Mouse (Mus musculus) neural tube, embryonic 11.5 days (tissue): Measurements from ENCODE around the gene Rorc. TPM values are rescaled to one million over a fixed set of nuclear protein-coding genes. Genes with fewer than 3 reads are reported as not detected.

Experiments used
- ATAC-seq: fragments of 200-750 bp; cut with Nextera tagmentation; 2 replicates; pipeline ENCODE4 v1.8.0; 2017; ENCODE audit warnings: moderate number of reproducible peaks, mild to moderate bottlenecking, moderate TSS enrichment, moderate library complexity; ENCODE audit not compliant: insufficient read depth, low FRiP score, low TSS enrichment
- DNase-seq: peaks from one replicate; pipeline ENCODE4 v3.0.0-alpha.2; 2015; ENCODE audit warnings: low spot score
- H3K27ac ChIP-seq: fragments of 300-500 bp; sonication (generic); 2 replicates; pipeline ENCODE4 v1.5.1; 2014; ENCODE audit warnings: low read depth, mild to moderate bottlenecking, low read length
- H3K27me3 ChIP-seq: fragments of 300-500 bp; sonication (generic); 2 replicates; pipeline ENCODE4 v1.6.1; 2014; ENCODE audit warnings: mild to moderate bottlenecking, low read length, mixed read lengths; ENCODE audit not compliant: control insufficient read depth, insufficient read depth
- H3K36me3 ChIP-seq: fragments of 300-500 bp; sonication (generic); 2 replicates; pipeline ENCODE4 v1.6.1; 2014; ENCODE audit warnings: mild to moderate bottlenecking, low read length, moderate library complexity, mixed read lengths; ENCODE audit not compliant: control insufficient read depth, insufficient read depth
- H3K4me1 ChIP-seq: fragments of 300-500 bp; sonication (generic); 2 replicates; pipeline ENCODE4 v1.6.1; 2014; ENCODE audit warnings: low read length, mixed read lengths; ENCODE audit not compliant: control insufficient read depth, insufficient read depth
- H3K4me2 ChIP-seq: fragments of 300-500 bp; sonication (generic); 2 replicates; pipeline ENCODE4 v1.6.1; 2014; ENCODE audit warnings: low read depth, mild to moderate bottlenecking, moderate library complexity
- H3K4me3 ChIP-seq: fragments of 300-500 bp; sonication (generic); 2 replicates; pipeline ENCODE4 v1.5.1; 2014; ENCODE audit warnings: low read depth, low read length
- H3K9ac ChIP-seq: fragments of 300-500 bp; sonication (generic); 2 replicates; pipeline ENCODE4 v1.6.1; 2014; ENCODE audit warnings: mild to moderate bottlenecking, low read length
- H3K9me3 ChIP-seq: fragments of 300-500 bp; sonication (generic); 2 replicates; pipeline ENCODE4 v1.6.1; 2016; ENCODE audit warnings: low read length; ENCODE audit not compliant: control insufficient read depth
- WGBS: fragments of 180-500 bp; shearing (Covaris S2); extraction: QIAGEN DNeasy Blood & Tissue Kit; methylation state at CpG from one replicate; pipeline ENCODE4 v1.1.7; 2014; 5-methylcytosine and 5-hydroxymethylcytosine counted together
- polyA plus RNA-seq: library from polyadenylated mRNA; unstranded; fragments of >200 nt; fragmentation: Nextera tagmentation; extraction: Ambion mirVana; gene quantifications from 2 replicates; pipeline ENCODE4 v1.2.1, GENCODE M21; 2014

Rorc gene
- polyA plus RNA-seq, 1 experiment from 2014 or later, result not detected

DNA sequence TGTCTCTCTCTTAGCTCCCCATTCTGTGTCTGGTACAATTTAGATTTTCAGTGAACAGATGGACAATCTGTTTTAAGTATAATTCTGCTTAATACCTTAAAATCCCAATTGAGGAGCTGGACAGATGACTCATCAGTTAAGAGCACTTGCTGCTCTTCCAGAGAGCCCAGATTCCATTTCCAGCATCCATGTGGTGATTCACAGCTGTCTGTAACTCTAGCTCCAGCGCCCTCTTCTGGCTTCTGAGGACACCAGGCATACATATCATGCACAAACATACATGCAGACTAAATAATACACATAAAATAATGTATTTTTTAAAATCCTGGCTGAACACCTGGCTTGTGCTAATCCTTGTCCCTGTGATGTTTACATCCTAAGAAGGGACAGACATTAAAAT, 11.8 kb upstream of the Rorc start:
- ATAC-seq, result no peak
- H3K36me3 ChIP-seq, result no peaks in the 10 kb centered on the region
- DNase-seq, result no peak
- peaks cover 3% of the 10 kb centered on the region; the same call in 1 of the 2 replicates for H3K4me1 ChIP-seq
- H3K9ac ChIP-seq, result no peak overlapping the region
- H3K9me3 ChIP-seq, result no peaks in the 10 kb centered on the region
- no peak overlapping the region for H3K27ac ChIP-seq
- peaks cover 14% of the 10 kb centered on the region for H3K27me3 ChIP-seq
- WGBS, result 5% methylated on average over 1 of the region's 1 CpGs
- no peak overlapping the region for H3K4me2 ChIP-seq
- H3K4me3 ChIP-seq, result no peak overlapping the region

DNA sequence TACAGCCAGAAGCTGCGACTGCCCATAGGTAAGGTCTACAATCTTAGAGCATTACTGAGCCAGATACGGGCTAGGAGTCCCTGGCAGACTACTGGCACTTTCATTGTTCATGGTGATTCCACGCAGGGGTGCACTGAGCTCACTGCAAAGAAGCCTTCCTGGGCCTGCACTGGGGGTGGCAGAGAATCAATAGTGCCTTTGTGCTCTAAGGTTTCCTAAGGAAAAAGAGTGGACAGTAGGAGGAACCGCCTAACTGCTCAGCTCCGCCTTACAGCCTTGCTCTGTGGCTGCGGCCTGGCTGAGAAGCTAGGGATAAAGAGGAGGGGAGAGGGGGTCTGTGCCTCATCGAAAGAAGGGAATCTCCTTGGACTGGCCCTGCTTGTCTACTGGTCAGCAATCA, 10.5 kb upstream of the Rorc start, which contains the start of gene C2cd4d:
Gene C2cd4d, plus strand, starts transcription at position 301 of the 400 bp plus-strand sequence.
- peak within 1 kb of the TSS; percentile 83 for H3K4me2 ChIP-seq
- no peaks in the 10 kb centered on the region for H3K36me3 ChIP-seq
- no peak within 1 kb of the TSS for H3K27ac ChIP-seq
- H3K4me1 ChIP-seq, result peaks cover 3% of the 10 kb centered on the region; the same call in 1 of the 2 replicates
- WGBS, result 49% methylated on average over 7 of the region's 7 CpGs
- ATAC-seq, result no peak
- DNase-seq, result no peak
- H3K9me3 ChIP-seq, result no peaks in the 10 kb centered on the region
- H3K4me3 ChIP-seq, result peak within 1 kb of the TSS; percentile 52
- peaks cover 17% of the 10 kb centered on the region for H3K27me3 ChIP-seq
- H3K9ac ChIP-seq, result peak within 1 kb of the TSS; percentile 82

DNA sequence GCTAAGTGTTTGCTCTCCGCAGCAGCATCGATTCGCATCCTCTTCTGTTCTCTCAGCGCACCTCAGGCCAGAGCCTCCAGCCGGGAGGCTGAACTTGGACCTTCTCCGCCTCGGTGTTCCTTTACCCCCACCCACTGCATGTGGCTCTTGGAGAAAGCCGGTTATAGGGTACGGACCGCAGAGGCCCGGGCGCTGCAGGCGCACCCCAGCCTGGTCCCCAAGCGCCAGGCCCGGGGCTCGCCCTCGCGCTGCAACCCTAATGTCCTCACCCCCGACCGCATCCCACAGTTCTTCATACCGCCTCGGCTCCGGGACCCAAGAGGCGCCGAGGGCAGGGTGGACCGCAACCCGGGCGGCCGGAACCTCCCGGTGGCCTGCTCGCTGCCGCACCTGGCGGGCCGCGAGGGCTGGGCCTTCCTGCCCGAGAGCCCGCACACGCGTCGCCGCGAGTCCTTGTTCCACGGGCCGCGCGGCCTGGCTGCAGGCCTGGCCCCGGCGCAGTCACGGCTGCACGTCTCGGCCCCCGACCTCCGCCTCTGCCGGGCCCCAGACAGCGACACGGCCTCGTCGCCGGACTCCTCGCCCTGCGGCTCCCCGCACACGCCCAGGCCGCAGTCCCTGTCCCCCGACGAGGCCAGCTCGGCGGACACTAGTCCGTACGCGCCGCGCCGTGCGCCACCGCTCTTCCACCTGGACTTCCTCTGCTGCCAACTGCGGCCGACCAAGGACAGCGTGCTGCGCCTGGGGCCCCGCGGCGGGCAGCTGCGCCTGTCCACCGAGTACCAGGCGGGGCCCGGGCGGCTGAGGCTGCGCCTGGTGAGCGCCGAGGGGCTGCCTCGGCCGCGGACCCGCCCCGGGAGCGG, 9.1 kb upstream of the Rorc start:
- Histone ChIP-seq H3K36me3 (no peaks in the 10 kb centered on the region), H3K4me3 (peak overlapping the region; percentile 52), H3K9me3 (no peaks in the 10 kb centered on the region), H3K27me3 (peaks cover 17% of the 10 kb centered on the region), H3K27ac (no peak overlapping the region), H3K9ac (peak overlapping the region; percentile 82), H3K4me1 (peaks cover 3% of the 10 kb centered on the region; the same call in 1 of the 2 replicates), H3K4me2 (peak overlapping the region; percentile 83)
- WGBS, result 4% methylated on average over 97 of the region's 97 CpGs
- DNase-seq (peak; percentile 74), ATAC-seq (peak; percentile 76)

DNA sequence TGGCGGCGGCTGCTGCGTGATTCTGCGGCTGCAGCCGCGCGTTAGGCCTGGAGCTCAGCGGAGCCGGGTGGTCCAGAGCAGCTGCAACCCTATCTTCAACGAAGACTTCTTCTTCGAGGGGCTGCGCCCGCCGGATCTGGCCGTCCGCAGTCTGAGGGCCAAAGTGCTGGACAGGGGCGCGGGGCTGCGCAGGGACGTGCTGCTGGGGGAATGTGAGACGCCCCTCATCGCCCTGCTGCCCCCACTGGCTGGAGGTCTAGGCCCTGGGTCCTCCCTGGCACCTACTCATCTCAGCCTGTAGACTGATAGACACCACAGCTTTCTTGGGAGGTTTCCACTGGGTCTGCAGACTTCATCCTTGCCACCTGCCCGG, 8.5 kb upstream of the Rorc start:
- Histone ChIP-seq H3K36me3 (no peaks in the 10 kb centered on the region), H3K4me2 (peak overlapping the region; percentile 83), H3K27ac (no peak overlapping the region), H3K9ac (peak overlapping the region; percentile 82), H3K4me1 (peaks cover 3% of the 10 kb centered on the region; the same call in 1 of the 2 replicates), H3K4me3 (peak overlapping the region; percentile 52), H3K9me3 (no peaks in the 10 kb centered on the region), H3K27me3 (peaks cover 17% of the 10 kb centered on the region)
- DNase-seq (no peak), ATAC-seq (peak; percentile 33; the same call in 1 of the 2 replicates)
- WGBS, result 4% methylated on average over 19 of the region's 23 CpGs

DNA sequence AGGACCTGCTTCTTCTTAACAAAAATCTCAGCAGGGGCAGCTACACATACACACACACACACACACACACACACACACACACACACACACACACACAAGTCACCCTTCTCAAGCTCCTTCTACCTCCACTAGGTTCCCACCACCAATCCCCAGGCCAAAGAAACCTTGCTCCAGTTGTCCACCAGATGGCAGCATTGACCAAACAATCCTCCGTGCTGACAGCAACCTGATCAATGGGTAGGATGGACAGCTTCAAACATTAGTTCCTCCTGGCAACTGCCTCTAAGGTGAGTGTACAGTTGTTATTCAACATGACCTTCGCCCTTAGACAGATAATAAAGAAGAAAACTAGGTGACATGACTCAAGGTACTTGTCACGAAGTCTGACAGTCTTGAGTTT, 5.8 kb upstream of the Rorc start:
- ATAC-seq (peak; percentile 33; the same call in 1 of the 2 replicates), DNase-seq (peak; percentile 83)
- Histone ChIP-seq H3K36me3 (no peaks in the 10 kb centered on the region), H3K4me2 (no peak overlapping the region), H3K27me3 (peaks cover 17% of the 10 kb centered on the region), H3K4me3 (no peak overlapping the region), H3K27ac (no peak overlapping the region), H3K4me1 (peaks cover 3% of the 10 kb centered on the region; the same call in 1 of the 2 replicates), H3K9ac (no peak overlapping the region), H3K9me3 (no peaks in the 10 kb centered on the region)
- 26% methylated on average over 3 of the region's 3 CpGs for WGBS

DNA sequence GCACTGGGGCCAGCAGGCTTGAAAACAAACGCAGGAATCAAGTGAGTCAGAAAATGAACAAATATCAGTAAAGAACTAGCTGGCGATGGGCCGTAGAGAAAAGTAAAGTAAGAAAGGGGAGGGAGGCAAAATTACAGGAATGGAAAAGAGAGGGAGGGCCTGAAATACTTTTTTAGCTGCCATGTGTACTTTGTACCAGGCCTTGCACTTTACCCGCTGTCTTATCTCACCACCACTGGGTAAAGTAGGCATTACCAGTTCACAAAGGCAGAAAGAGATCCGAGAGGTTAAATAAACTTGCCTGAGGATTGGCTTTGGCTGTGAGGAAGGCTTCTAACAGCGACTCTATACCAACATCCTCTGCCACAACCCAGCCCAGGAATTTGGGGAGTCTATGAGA, 5.1 kb upstream of the Rorc start:
- WGBS, result 85% methylated on average over 6 of the region's 6 CpGs
- no peak overlapping the region for H3K27ac ChIP-seq
- ATAC-seq, result no peak
- H3K27me3 ChIP-seq, result peaks cover 17% of the 10 kb centered on the region
- no peaks in the 10 kb centered on the region; the same call in 1 of the 2 replicates for H3K4me1 ChIP-seq
- no peaks in the 10 kb centered on the region for H3K36me3 ChIP-seq
- no peak overlapping the region for H3K9ac ChIP-seq
- no peak for DNase-seq
- H3K9me3 ChIP-seq, result no peaks in the 10 kb centered on the region
- H3K4me3 ChIP-seq, result no peak overlapping the region
- H3K4me2 ChIP-seq, result no peak overlapping the region

DNA sequence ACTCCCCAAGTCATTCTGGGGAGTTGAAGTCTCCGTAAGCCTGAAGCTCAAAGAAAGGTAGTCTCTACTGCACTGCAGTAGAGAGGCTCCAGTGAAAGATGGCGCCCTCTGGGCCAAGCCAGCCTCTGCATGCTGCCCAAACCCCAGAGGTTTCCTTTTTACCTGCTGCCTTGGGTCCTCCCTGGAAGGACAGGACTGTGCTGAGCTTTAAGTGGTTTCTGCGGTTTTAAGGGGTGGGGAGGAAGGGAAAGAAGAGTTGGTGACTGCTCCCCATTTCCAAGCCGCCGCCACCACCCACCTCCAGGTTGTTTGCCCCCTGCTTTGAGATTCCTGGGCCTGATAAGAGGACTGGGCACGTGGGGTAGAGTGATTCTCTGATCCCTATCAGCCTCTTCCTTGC, 4.0 kb upstream of the Rorc start:
- WGBS, result 68% methylated on average over 6 of the region's 6 CpGs
- DNase-seq (no peak), ATAC-seq (no peak)
- no peaks in the 10 kb centered on the region for H3K36me3 ChIP-seq
- no peak overlapping the region for H3K4me3 ChIP-seq
- no peak overlapping the region for H3K4me2 ChIP-seq
- H3K9me3 ChIP-seq, result no peaks in the 10 kb centered on the region
- H3K9ac ChIP-seq, result no peak overlapping the region
- no peak overlapping the region for H3K27ac ChIP-seq
- peaks cover 9% of the 10 kb centered on the region; the same call in 1 of the 2 replicates for H3K27me3 ChIP-seq
- peaks cover 5% of the 10 kb centered on the region for H3K4me1 ChIP-seq

DNA sequence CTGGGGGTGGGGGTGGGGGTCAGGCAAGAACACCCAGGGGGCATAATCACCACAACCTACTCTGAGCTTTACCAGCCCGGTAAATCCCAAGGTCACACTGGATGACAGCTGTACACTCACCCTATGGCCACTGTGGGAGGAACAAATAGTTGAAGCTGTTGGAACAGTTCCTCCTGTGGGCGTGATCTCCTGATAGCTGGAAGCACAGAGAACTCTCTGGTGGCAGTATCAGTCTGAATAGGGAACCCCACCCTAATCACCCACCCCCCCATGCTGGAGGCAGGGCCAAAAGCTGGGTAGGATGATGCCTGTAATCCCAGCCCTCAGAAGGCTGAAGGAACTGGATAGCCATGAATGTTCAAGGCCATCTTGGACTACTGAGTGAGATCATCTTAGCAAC, 2.9 kb upstream of the Rorc start:
- Histone ChIP-seq H3K9ac (no peak overlapping the region), H3K4me2 (no peak overlapping the region), H3K27ac (no peak overlapping the region), H3K27me3 (0 out of 2 replicates have a peak, but pooled peaks cover 5% of the 10 kb centered on the region), H3K36me3 (no peaks in the 10 kb centered on the region), H3K4me1 (peaks cover 5% of the 10 kb centered on the region), H3K4me3 (no peak overlapping the region), H3K9me3 (no peaks in the 10 kb centered on the region)
- DNase-seq, result no peak
- WGBS, result 73% methylated on average over 2 of the region's 2 CpGs
- ATAC-seq, result no peak

DNA sequence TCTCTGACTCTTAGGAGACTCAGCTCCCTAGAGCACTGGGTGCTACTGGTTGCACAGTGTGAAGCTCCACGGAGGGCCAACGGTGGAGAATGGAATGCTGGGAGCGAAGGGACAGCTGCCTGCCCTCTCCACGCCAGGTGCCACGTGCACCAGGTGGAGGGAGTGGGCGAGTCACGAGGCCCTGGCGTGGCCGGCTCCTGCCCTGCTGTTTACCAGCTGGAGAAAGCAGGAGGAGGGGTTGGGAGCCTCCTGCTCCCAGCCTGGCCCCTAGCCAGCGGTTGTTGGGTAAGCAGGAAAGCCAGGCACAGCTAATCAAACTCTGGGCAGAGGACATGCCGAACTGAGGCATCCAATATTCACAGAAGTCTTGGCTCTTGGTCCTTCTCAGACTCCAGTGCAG, 957 bp upstream of the Rorc start:
- no peaks in the 10 kb centered on the region for H3K9me3 ChIP-seq
- no peak overlapping the region for H3K27ac ChIP-seq
- no peaks in the 10 kb centered on the region for H3K27me3 ChIP-seq
- H3K36me3 ChIP-seq, result no peaks in the 10 kb centered on the region
- 5% methylated on average over 11 of the region's 11 CpGs for WGBS
- no peak for DNase-seq
- H3K4me2 ChIP-seq, result no peak overlapping the region
- no peak overlapping the region for H3K9ac ChIP-seq
- ATAC-seq, result no peak
- H3K4me1 ChIP-seq, result peaks cover 5% of the 10 kb centered on the region
- no peak overlapping the region for H3K4me3 ChIP-seq
